Mouse (Mus musculus): ENCODE measurements around the gene Chst11. TPM values are rescaled to one million over a fixed set of nuclear protein-coding genes. Genes with fewer than 3 reads are reported as not detected.

Chst11 gene
- polyA plus RNA-seq, 1 experiment: 22.7 TPM

DNA sequence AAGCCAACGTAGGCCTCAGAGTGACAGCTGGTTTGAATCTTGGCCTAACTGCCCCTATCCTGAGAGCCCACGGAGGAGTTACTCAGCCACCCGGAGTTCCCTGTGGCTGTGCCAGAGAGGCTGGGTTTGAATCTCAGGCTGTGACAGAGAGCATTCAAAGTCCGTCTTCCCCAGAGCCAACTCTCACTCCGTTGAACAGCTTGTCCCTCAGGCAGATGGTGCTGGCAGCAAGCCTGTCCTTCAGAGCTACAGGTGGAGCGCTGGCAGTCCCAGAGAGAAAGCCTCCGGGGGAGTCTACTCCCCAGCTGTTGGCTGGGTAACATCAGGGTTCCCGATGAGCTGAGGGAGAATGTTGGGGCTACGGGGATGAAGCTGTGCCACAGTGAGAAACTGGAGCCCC is 77.0 kb downstream of the Chst11 start:
- no peak for TF ChIP-seq CTCF (IDR thresholded peaks at IDR 0.05; ENCODE audit: borderline replicate concordance, extremely low read depth, insufficient read depth, insufficient read length)
- DNase-seq (ENCODE audit: low read depth): peak; percentile 86

- TF ChIP-seq CTCF (IDR thresholded peaks at IDR 0.05; ENCODE audit: borderline replicate concordance, extremely low read depth, insufficient read depth, insufficient read length) (no peak), POLR2A (IDR thresholded peaks at IDR 0.05; ENCODE audit: borderline replicate concordance, extremely low read depth, insufficient read depth, insufficient read length, poor library complexity, severe bottlenecking) (no peak)
- DNase-seq (ENCODE audit: low read depth): peak; percentile 70
These were observed 79.5 kb downstream of the Chst11 start for GRCm38 (mm10) chr10:83064796-83065195.

DNA sequence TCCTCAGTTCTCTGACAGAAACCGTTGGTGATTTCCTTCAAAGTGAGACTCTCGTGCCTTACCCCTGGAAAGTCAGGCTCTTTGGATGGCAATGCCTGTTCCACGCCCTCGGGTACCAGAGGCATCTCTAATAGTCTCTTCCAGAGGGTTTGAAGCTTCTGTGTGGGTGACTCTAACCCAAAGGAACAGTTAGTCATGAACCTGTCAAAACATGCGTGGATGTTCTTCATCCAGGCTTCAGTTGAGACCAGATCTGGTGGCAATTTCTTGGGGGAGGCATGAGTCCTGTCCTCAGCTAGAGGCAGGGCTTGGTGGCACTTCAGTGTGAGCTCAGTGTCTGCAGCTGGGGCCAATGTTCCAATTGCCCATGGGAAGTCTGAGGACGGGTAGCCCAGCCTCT is 80.9 kb downstream of the Chst11 start:
- no peak for DNase-seq (ENCODE audit: low read depth)
- TF ChIP-seq CTCF (IDR thresholded peaks at IDR 0.05; ENCODE audit: borderline replicate concordance, extremely low read depth, insufficient read depth, insufficient read length) (no peak), POLR2A (IDR thresholded peaks at IDR 0.05; ENCODE audit: borderline replicate concordance, extremely low read depth, insufficient read depth, insufficient read length, poor library complexity, severe bottlenecking) (no peak)

DNA sequence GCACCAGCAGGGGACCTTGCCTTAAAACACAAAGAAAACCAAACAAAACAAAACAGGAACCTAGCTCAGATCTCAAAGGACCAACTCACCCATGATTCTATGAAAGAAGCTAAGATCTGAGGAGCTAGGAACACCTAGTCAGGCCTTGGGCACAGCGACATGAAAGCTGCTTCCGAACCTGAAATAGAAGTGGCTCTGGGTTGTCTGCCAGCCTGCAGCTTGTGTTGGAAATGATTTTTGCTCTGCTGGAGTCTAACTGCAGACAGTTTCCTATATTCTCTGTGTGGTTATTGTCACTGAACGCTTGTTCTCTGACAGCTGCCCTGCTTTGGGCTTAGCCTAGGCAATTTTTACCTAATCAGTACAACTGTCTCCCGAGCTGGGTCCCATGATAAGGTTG is 82.0 kb downstream of the Chst11 start:
- no peak for DNase-seq (ENCODE audit: low read depth)
- no peak for TF ChIP-seq CTCF (IDR thresholded peaks at IDR 0.05; ENCODE audit: borderline replicate concordance, extremely low read depth, insufficient read depth, insufficient read length)

GRCm38 (mm10) chr10:83068466-83068865 is 83.2 kb downstream of the Chst11 start:
- DNase-seq (ENCODE audit: low read depth): no peak
- TF ChIP-seq POLR2A (IDR thresholded peaks at IDR 0.05; ENCODE audit: borderline replicate concordance, extremely low read depth, insufficient read depth, insufficient read length, poor library complexity, severe bottlenecking) (no peak), CTCF (IDR thresholded peaks at IDR 0.05; ENCODE audit: borderline replicate concordance, extremely low read depth, insufficient read depth, insufficient read length) (no peak)

- TF ChIP-seq CTCF (IDR thresholded peaks at IDR 0.05; ENCODE audit: borderline replicate concordance, extremely low read depth, insufficient read depth, insufficient read length): no peak
- TF ChIP-seq POLR2A (IDR thresholded peaks at IDR 0.05; ENCODE audit: borderline replicate concordance, extremely low read depth, insufficient read depth, insufficient read length, poor library complexity, severe bottlenecking): no peak
- DNase-seq (ENCODE audit: low read depth): no peak
These were observed 84.5 kb downstream of the Chst11 start for GRCm38 (mm10) chr10:83069791-83070190.

DNA sequence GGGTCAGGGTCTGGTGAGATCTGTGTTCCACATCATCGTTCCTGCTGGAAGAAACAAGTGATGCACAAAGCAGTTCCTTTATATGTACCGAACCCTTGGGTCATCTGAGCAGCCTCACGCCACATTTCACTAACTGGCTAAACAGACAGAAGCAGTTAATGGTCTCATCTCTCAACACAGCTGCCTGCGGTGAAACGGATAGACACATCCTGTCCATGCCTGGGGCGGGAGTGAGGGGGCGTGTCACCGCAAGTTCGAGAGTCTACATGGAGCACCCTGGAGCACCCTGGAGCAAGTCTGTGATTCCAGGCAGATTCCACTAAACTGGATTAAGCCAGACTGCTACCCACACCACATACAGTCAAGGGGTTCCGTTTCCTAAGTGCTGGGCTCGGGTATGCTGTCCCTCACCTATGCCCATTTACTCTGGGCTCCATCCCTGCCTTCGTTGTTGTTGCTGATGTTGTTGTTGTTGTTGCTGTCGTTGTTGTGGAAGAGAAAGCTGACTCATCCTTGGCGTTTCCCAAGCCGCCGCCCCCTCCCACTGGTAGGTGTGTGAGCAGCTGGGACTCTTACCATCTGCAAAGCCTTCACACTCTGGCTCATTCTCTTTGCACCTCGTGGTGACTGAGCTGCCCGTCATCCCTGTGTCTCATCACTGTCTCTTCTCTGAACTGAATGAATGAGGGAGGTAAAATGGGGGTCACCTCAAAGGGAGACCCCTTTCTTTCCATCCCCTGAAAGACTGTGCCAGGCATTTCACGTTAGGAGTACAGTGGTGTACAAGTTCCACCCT is 86.7 kb downstream of the Chst11 start:
- DNase-seq (ENCODE audit: low read depth): no peak
- no peak for TF ChIP-seq CTCF (IDR thresholded peaks at IDR 0.05; ENCODE audit: borderline replicate concordance, extremely low read depth, insufficient read depth, insufficient read length)

GRCm38 (mm10) chr10:83073119-83073518 is 87.8 kb downstream of the Chst11 start:
- TF ChIP-seq CTCF (IDR thresholded peaks at IDR 0.05; ENCODE audit: borderline replicate concordance, extremely low read depth, insufficient read depth, insufficient read length) (no peak), POLR2A (IDR thresholded peaks at IDR 0.05; ENCODE audit: borderline replicate concordance, extremely low read depth, insufficient read depth, insufficient read length, poor library complexity, severe bottlenecking) (no peak)
- no peak for DNase-seq (ENCODE audit: low read depth)

GRCm38 (mm10) chr10:83076816-83077215 is 91.5 kb downstream of the Chst11 start:
- TF ChIP-seq CTCF (IDR thresholded peaks at IDR 0.05; ENCODE audit: borderline replicate concordance, extremely low read depth, insufficient read depth, insufficient read length) (no peak), POLR2A (IDR thresholded peaks at IDR 0.05; ENCODE audit: borderline replicate concordance, extremely low read depth, insufficient read depth, insufficient read length, poor library complexity, severe bottlenecking) (no peak)
- DNase-seq (ENCODE audit: low read depth): no peak

DNA sequence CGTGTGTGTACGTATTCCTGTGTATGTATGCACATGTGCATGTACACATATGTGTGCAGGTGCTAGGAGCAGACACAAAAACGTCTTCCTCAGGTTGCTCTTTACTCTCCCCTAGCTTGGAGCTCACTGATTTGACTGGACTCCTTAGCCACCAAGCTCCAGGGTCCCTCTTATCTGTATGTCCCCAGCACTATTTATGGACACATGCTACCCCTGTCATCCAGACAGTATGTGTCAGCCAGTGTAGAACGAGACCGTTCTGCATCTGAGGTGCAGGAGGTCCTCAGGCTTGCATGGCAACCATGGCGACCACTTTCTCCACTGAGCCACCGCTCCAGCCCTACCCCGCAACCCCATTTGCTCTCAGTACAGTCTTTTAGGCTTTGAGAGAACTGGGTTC is 93.4 kb downstream of the Chst11 start:
- DNase-seq (ENCODE audit: low read depth): no peak
- TF ChIP-seq POLR2A (IDR thresholded peaks at IDR 0.05; ENCODE audit: borderline replicate concordance, extremely low read depth, insufficient read depth, insufficient read length, poor library complexity, severe bottlenecking) (no peak), CTCF (IDR thresholded peaks at IDR 0.05; ENCODE audit: borderline replicate concordance, extremely low read depth, insufficient read depth, insufficient read length) (no peak)

- no peak for DNase-seq (ENCODE audit: low read depth)
- TF ChIP-seq POLR2A (IDR thresholded peaks at IDR 0.05; ENCODE audit: borderline replicate concordance, extremely low read depth, insufficient read depth, insufficient read length, poor library complexity, severe bottlenecking) (no peak), CTCF (IDR thresholded peaks at IDR 0.05; ENCODE audit: borderline replicate concordance, extremely low read depth, insufficient read depth, insufficient read length) (no peak)
These were observed 94.5 kb downstream of the Chst11 start for GRCm38 (mm10) chr10:83079755-83080154.

DNA sequence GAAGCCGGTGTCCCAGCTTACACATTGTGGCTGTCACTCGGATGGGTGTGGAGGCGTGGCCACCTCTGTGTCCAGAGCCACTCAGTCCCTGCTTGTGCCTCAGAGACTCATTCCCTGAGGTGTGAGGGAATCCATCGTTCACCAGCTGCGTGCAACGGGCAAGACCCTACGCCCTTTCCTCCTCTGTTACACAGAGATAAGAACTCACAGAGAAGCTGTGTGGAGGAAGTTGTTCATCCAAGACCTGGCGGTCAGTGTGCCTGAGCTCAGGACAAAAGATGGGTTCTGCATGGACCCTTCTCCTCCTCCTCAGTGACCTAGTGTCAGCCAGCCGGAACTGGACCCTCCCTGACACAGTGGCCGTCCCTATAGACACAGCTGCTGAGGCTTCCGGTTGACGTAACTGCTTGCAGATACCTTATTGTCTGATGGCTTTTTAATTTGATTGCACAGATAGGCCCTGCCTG is 95.0 kb downstream of the Chst11 start:
- TF ChIP-seq CTCF (IDR thresholded peaks at IDR 0.05; ENCODE audit: borderline replicate concordance, extremely low read depth, insufficient read depth, insufficient read length): no peak
- no peak for TF ChIP-seq POLR2A (IDR thresholded peaks at IDR 0.05; ENCODE audit: borderline replicate concordance, extremely low read depth, insufficient read depth, insufficient read length, poor library complexity, severe bottlenecking)
- DNase-seq (ENCODE audit: low read depth): no peak
